Comparison of ENCODE assay signal across 19 mouse cellular contexts in the genomic region with DNA sequence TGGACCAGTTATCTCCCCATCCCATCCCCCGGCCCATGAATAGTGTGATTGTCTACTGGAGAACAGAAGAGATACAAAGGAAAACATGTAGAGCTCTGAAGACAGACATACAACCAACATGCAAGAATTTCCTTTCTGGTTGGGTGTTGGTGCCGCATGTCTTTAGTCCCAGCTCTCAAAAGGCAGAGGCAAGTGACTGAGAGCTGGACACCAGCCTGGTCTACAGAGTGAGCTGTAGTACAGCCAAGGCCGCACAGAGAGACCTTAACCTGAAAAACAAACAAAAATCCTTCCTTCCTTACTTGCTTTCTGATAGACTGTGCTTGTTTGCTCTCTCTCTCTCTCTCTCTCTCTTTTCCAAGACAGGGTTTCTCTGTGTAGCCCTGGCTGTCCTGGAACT. TPM values are rescaled to one million over a fixed set of nuclear protein-coding genes. Genes with fewer than 3 reads are reported as not detected.
"Had no signal": no experiment of that assay in that cellular context is flagged by ENCODE, and none has a peak within 500 bp of the region (broad histone marks: within the 10 kb centered on the region; RNA-seq: fewer than 3 reads in every experiment).

No protein-coding gene starts in this region.

- DNase-seq: left cerebral cortex, postnatal 4 days; liver; liver, embryonic 13.5 days; liver, postnatal 0 days; lung, adult 18-20 months; lung, adult 2 months; lung, embryonic 14.5 days; lung, postnatal 10 days; lung, postnatal 14 days; lung, postnatal 36 days; lung, postnatal 4 days; midbrain, embryonic 14.5 days had no signal

RNA-seq across cellular contexts. Expression of a gene that starts 32.5 kb away (rescaled TPM):
- total RNA-seq: megakaryocyte progenitor cell, adult 5-6 weeks; megakaryocyte-erythroid progenitor cell, adult 5-6 weeks; monocyte, adult 5-6 weeks had no signal
- polyA plus RNA-seq: liver, adult 2 months; liver, embryonic 11.5 days; liver, embryonic 15.5 days; liver, embryonic 16.5 days had no signal
